Mouse (Mus musculus): ENCODE results near the gene Tmem94.
"Not testable (repeated sequence)": the region's sequence is repeated elsewhere in the genome, so short reads cannot be mapped to it uniquely, and the experiment has no call there.

Tmem94 gene

GRCm38 (mm10) chr11:115765103-115765606 is at the start of gene Tmem94:
Gene Tmem94, plus strand, starts transcription at chr11:115765433.
- DNase-seq (ENCODE audit: low spot score in 2 of 2), result peak; percentile 96 to 98

GRCm38 (mm10) chr11:115716410-115717338 is 48.6 kb upstream of the Tmem94 start:
- DNase-seq (ENCODE audit: low spot score in 2 of 2), result peak in 1 of 2 experiments; percentile 18

- DNase-seq (ENCODE audit: low spot score in 2 of 2), result peak in 1 of 2 experiments; percentile 50
Measured at GRCm38 (mm10) chr11:115717660-115718390, 47.4 kb upstream of the Tmem94 start.

GRCm38 (mm10) chr11:115722638-115723037 is 42.6 kb upstream of the Tmem94 start:
- DNase-seq (ENCODE audit: low spot score in 2 of 2), result peak; percentile 60 to 86

- DNase-seq (ENCODE audit: low spot score in 2 of 2), result no peak
Measured at GRCm38 (mm10) chr11:115723231-115723630, 42.0 kb upstream of the Tmem94 start.

- DNase-seq (ENCODE audit: low spot score in 2 of 2), result no peak
Measured at GRCm38 (mm10) chr11:115734041-115734686, 31.1 kb upstream of the Tmem94 start.

GRCm38 (mm10) chr11:115737608-115738208 is 27.5 kb upstream of the Tmem94 start:
- no peak for DNase-seq (ENCODE audit: low spot score in 2 of 2)

GRCm38 (mm10) chr11:115738275-115738885 is 26.9 kb upstream of the Tmem94 start:
- no peak for DNase-seq (ENCODE audit: low spot score in 2 of 2)

GRCm38 (mm10) chr11:115741070-115741469 is 24.2 kb upstream of the Tmem94 start:
- no peak for DNase-seq (ENCODE audit: low spot score in 2 of 2)

- DNase-seq (ENCODE audit: low spot score in 2 of 2), result no peak
Measured at GRCm38 (mm10) chr11:115742926-115743325, 22.3 kb upstream of the Tmem94 start.

- DNase-seq (ENCODE audit: low spot score in 2 of 2), result no peak
Measured at GRCm38 (mm10) chr11:115744385-115744784, 20.8 kb upstream of the Tmem94 start.

GRCm38 (mm10) chr11:115746109-115746508 is 19.1 kb upstream of the Tmem94 start:
- DNase-seq (ENCODE audit: low spot score in 2 of 2), result no peak

GRCm38 (mm10) chr11:115746762-115747161 is 18.5 kb upstream of the Tmem94 start:
- no peak for DNase-seq (ENCODE audit: low spot score in 2 of 2)

- peak in 1 of 2 experiments; percentile 25 for DNase-seq (ENCODE audit: low spot score in 2 of 2)
Measured at GRCm38 (mm10) chr11:115747351-115747750, 17.9 kb upstream of the Tmem94 start.

GRCm38 (mm10) chr11:115749834-115750233 is 15.4 kb upstream of the Tmem94 start:
- no peak for DNase-seq (ENCODE audit: low spot score in 2 of 2)

- peak in 1 of 2 experiments; percentile 24 for DNase-seq (ENCODE audit: low spot score in 2 of 2)
Measured at GRCm38 (mm10) chr11:115751725-115752124, 13.5 kb upstream of the Tmem94 start.

- no peak for DNase-seq (ENCODE audit: low spot score in 2 of 2)
Measured at GRCm38 (mm10) chr11:115752653-115753052, 12.6 kb upstream of the Tmem94 start.

- no peak for DNase-seq (ENCODE audit: low spot score in 2 of 2)
Measured at GRCm38 (mm10) chr11:115753485-115753884, 11.7 kb upstream of the Tmem94 start.

- not testable (repeated sequence) for DNase-seq (ENCODE audit: low spot score in 2 of 2)
Measured at GRCm38 (mm10) chr11:115762176-115762575, 3.1 kb upstream of the Tmem94 start.

GRCm38 (mm10) chr11:115764698-115765097 is 535 bp upstream of the Tmem94 start:
- DNase-seq (ENCODE audit: low spot score in 2 of 2), result no peak

GRCm38 (mm10) chr11:115765607-115766141 is 441 bp downstream of the Tmem94 start:
- DNase-seq (ENCODE audit: low spot score in 2 of 2), result no peak
